Mouse (Mus musculus) heart, embryonic 11.5 days (tissue): ENCODE results near the gene Cbs. TPM values are rescaled to one million over a fixed set of nuclear protein-coding genes. Genes with fewer than 3 reads are reported as not detected.

Source experiments
- ATAC-seq: fragments of 200-750 bp; cut with Nextera tagmentation; replicated peaks from 2 replicates; pipeline ENCODE4 v1.8.0; 2017; ENCODE audit warnings: moderate library complexity; ENCODE audit not compliant: insufficient number of reproducible peaks, low FRiP score, low TSS enrichment
- H3K27ac ChIP-seq: fragments of 300-500 bp; sonication (generic); 2 replicates; pipeline ENCODE4 v1.5.1; 2014; ENCODE audit warnings: mild to moderate bottlenecking, low read depth, low read length
- H3K27me3 ChIP-seq: fragments of 300-500 bp; sonication (generic); 2 replicates; pipeline ENCODE4 v1.6.1; 2014; ENCODE audit warnings: mild to moderate bottlenecking, low read length, mixed read lengths; ENCODE audit not compliant: control insufficient read depth, insufficient read depth
- H3K36me3 ChIP-seq: fragments of 300-500 bp; sonication (generic); 2 replicates; pipeline ENCODE4 v1.6.1; 2014; ENCODE audit warnings: mild to moderate bottlenecking, low read length, moderate library complexity, mixed read lengths; ENCODE audit not compliant: control insufficient read depth, insufficient read depth
- H3K4me1 ChIP-seq: fragments of 300-500 bp; sonication (generic); 2 replicates; pipeline ENCODE4 v1.6.1; 2014; ENCODE audit warnings: low read length; ENCODE audit not compliant: control insufficient read depth, insufficient read depth
- H3K4me2 ChIP-seq: fragments of 300-500 bp; sonication (generic); 2 replicates; pipeline ENCODE4 v1.6.1; 2014; ENCODE audit warnings: mild to moderate bottlenecking, moderate library complexity
- H3K4me3 ChIP-seq: fragments of 300-500 bp; sonication (generic); 2 replicates; pipeline ENCODE4 v1.5.1; 2014; ENCODE audit warnings: low read depth, low read length
- H3K9ac ChIP-seq: fragments of 300-500 bp; sonication (generic); 2 replicates; pipeline ENCODE4 v1.6.1; 2014; ENCODE audit warnings: mild to moderate bottlenecking, low read depth, low read length, moderate library complexity
- H3K9me3 ChIP-seq: fragments of 300-500 bp; sonication (generic); replicated peaks from 2 replicates; pipeline ENCODE4 v1.6.1; 2016; ENCODE audit warnings: low read length; ENCODE audit not compliant: control insufficient read depth
- WGBS: fragments of 180-500 bp; shearing (Covaris S2); extraction: QIAGEN DNeasy Blood & Tissue Kit; methylation state at CpG from one replicate; pipeline ENCODE4 v1.1.7; 2014; ENCODE audit not compliant: insufficient replicate concordance; 5-methylcytosine and 5-hydroxymethylcytosine counted together
- polyA plus RNA-seq: library from polyadenylated mRNA; unstranded; fragments of >200 nt; fragmentation: Nextera tagmentation; extraction: Ambion mirVana; gene quantifications from 2 replicates; pipeline ENCODE4 v1.2.1, GENCODE M21; 2014

The Cbs gene
- polyA plus RNA-seq, 1 experiment from 2014 or later, result 0.63 TPM

DNA sequence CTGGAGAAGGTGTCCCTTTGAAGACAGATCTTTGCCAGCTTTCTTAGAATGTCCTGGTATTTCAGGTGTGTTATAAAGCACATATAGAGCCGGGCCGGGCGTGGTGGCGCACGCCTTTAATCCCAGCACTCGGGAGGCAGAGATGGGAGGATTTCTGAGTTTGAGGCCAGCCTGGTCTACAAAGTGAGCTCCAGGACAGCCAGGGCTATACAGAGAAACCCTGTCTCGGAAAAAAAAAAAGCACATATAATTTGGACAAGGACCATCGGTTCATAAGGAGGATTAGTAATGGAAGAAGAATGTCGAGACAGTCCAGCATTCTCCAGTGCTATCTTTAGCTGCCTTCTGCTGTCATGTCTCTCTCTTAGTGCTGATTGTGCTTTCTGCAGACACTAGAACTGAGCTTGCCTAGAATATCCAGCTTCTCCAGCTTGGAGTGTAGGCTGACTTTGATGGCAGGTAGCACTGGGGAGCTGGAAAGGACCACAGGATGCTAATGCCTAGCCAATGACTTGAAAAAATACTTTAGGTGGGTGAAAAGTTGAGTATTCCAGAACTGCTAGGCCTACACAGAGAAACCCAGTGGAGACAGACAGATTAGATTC lies 66.6 kb downstream of the Cbs start:
- Histone ChIP-seq H3K4me3 (no peak overlapping the region), H3K27me3 (no peaks in the 10 kb centered on the region), H3K9me3 (no peaks in the 10 kb centered on the region), H3K27ac (0 out of 2 replicates have a peak overlapping the region, but pooled peaks have one; percentile 0), H3K4me2 (no peak overlapping the region), H3K9ac (no peak overlapping the region), H3K4me1 (peaks cover 37% of the 10 kb centered on the region), H3K36me3 (no peaks in the 10 kb centered on the region)
- peak; percentile 83 for ATAC-seq
- WGBS, result 69% methylated on average over 9 of the region's 9 CpGs

DNA sequence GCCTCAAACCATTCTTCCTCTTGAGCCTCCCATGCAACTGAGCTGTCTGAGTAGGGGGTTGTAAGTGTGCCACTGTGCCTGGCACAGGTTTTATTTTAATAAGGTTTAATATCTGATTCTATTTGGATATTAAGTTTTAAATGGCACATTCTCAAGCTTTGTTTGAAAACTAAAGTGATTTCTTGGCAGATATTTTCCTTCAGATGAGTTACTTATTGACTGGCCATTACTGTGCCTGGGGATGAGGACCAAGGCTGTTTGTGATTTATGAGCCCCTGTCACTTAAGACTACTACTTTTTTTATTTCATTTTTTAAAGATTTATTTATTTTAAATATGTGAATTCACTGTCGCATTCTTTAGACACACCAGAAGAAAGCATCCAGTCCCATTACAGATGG lies 67.3 kb downstream of the Cbs start:
- Histone ChIP-seq H3K27ac (0 out of 2 replicates have a peak overlapping the region, but pooled peaks have one; percentile 0), H3K4me1 (peaks cover 35% of the 10 kb centered on the region), H3K9ac (no peak overlapping the region), H3K27me3 (no peaks in the 10 kb centered on the region), H3K4me2 (no peak overlapping the region), H3K9me3 (no peaks in the 10 kb centered on the region), H3K4me3 (no peak overlapping the region), H3K36me3 (no peaks in the 10 kb centered on the region)
- ATAC-seq, result no peak
- WGBS, result 88% methylated on average over 1 of the region's 1 CpGs

DNA sequence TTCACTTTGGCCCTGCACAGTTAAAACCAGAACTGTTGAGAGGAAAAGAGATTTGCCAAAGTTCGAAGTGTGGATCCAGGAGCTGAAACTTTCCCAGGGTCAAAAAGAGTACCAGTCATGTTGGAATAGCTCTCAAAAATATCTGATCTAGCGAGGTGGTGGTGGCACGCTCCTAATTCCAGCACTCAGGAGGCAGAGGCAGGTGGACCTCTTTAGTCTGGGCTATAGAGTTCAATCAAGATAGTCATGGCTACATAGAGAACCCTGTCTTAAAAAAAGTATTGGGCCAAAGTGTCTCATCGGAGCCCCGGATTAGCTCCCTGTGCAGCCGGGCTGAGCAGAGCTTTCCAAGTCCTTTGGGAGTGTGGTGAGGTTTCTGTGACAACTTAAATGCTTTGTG lies 70.8 kb downstream of the Cbs start:
- no peak for ATAC-seq
- no peaks in the 10 kb centered on the region for H3K9me3 ChIP-seq
- no peaks in the 10 kb centered on the region for H3K27me3 ChIP-seq
- peak overlapping the region; percentile 79 for H3K4me2 ChIP-seq
- H3K4me1 ChIP-seq, result peaks cover 35% of the 10 kb centered on the region
- H3K27ac ChIP-seq, result no peak overlapping the region
- no peaks in the 10 kb centered on the region for H3K36me3 ChIP-seq
- peak overlapping the region; percentile 93 for H3K4me3 ChIP-seq
- 68% methylated on average over 6 of the region's 6 CpGs for WGBS
- peak overlapping the region; percentile 91; the same call in 1 of the 2 replicates for H3K9ac ChIP-seq

DNA sequence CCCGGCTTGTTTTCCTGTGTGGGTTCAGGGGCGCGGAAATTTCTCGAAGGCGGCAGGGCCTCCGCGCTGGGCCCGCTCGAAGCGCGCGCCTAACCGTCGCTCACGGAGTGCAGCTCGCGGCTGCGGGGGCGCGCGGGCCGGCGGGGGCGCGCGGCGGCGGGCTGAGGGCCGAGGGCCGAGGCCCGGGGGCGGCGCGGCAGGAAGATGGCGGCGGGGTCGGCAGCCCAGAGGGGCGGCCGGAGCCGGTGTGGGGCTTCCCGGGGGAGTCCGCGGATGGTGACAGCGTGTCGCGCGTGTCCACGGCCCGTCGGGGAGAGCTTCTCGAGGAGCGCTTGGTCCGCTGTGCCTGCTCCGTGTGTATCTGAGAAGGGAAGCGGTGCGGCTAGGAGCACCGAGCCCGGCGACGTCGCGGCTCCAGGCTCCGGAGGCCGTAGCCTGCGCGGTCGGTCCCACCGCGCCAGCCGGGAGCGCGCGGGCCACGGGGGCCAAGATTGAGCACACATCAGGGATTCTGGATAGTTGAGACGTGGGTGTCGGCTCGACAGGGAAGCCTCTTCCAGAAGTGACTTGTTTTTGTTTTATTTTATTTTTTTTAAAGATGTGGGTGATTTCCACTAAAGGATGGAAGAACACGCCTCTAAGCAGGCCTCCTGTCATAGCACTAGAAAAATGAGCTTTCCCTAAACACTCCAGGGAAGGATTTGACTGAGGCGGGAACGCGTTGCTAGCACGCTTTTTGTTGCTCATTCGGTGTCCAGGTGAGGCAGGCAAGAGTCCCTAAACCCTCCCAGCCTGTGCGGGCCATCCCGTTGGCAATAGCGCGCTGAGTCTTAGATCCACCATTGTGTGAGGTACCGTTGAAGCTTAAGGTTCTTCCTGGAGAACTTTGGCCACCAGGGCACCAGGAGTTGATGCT lies 71.6 kb downstream of the Cbs start:
- under 1% methylated on average over 68 of the region's 88 CpGs for WGBS
- Histone ChIP-seq H3K4me3 (peak overlapping the region; percentile 93), H3K4me1 (peaks cover 26% of the 10 kb centered on the region), H3K27me3 (no peaks in the 10 kb centered on the region), H3K9me3 (no peaks in the 10 kb centered on the region), H3K9ac (peak overlapping the region; percentile 91), H3K4me2 (peak overlapping the region; percentile 79), H3K36me3 (no peaks in the 10 kb centered on the region), H3K27ac (peak overlapping the region; percentile 98)
- peak; percentile 36 for ATAC-seq

DNA sequence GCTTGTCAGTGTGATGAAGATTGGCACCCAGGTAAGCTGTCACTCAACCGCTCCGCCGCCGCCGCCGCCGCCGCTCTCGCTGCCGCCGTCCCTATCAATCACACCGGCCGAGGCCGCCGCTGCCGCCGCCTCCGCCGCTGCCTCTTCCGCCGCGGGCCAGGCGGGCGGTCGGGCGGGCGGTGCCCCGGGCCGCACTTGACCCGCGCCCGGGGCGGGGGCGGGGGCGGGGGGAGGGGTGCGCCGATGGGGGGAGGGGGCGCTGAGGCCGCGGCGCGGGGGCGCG lies 72.2 kb downstream of the Cbs start:
- 2% methylated on average over 31 of the region's 44 CpGs for WGBS
- Histone ChIP-seq H3K36me3 (no peaks in the 10 kb centered on the region), H3K4me2 (peak overlapping the region; percentile 79), H3K9ac (peak overlapping the region; percentile 91), H3K4me1 (peaks cover 26% of the 10 kb centered on the region), H3K27me3 (no peaks in the 10 kb centered on the region), H3K4me3 (peak overlapping the region; percentile 93), H3K9me3 (no peaks in the 10 kb centered on the region), H3K27ac (peak overlapping the region; percentile 98)
- no peak for ATAC-seq

DNA sequence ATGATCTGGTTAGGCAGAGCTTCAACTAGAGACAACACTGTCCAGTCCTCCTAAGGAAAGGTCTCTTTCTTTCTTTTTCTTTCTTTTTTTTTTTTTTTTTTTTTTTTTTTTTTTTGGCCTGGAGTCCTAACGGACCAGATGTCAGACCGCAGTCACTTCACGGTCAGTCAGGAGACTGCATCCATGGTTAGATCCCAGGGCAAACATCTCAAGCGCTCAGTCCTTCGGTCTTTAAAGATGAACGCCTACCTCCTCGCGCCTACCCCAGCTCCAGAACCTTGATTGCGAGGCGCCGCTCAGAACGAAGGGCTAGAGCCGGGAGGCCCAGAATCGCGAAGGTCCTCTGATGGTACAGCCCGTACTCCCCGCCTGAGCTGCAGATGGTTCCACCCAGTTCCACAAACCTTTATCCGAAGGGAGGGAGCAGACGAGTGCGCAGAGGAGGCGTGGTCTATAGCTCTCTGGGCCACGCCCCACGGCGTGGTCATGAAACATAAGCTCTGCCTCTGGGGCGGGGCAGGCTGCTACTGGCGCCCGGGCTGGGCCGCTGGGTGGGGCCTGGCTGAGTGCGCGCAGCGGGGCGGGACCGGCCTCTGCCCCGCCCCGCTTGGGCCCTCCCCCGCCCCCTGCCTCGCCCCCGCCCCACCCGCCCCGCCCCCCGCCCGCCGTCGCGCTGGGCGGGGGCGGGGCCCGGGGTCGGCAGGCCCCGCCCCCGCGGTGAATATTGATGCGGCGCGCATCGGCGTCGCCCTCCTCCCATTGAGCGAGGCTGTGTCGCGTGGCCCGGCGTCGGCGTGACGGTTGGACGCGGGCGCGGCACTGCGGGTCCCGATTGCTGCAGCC lies 72.8 kb downstream of the Cbs start, which contains the start of gene Pknox1:
TSS of gene Pknox1 (plus strand) at position 720 of the 843 bp plus-strand sequence.
- ATAC-seq, result peak; percentile 95

DNA sequence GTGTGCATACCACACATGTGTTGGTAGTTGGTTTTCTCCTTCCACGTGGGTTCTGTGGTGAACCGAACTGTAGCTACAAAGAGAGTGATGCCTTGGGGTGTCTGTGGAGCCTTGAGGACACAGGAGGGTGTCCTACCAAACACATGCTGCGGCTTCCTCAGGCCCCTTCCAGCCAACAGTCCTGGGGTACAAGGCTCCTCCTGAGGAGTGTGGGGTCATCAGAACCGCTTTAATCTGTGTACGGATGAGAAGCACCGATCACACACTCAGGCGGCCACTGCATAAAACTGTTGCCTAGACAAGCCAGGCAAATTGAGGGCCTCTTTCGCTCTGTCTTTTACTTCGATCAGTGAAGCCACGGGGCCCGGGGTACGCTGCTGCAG lies 73.4 kb downstream of the Cbs start:
- 21% methylated on average over 12 of the region's 12 CpGs for WGBS
- peak overlapping the region; percentile 79 for H3K27ac ChIP-seq
- H3K4me3 ChIP-seq, result peak overlapping the region; percentile 35
- no peaks in the 10 kb centered on the region for H3K9me3 ChIP-seq
- peaks cover 22% of the 10 kb centered on the region for H3K4me1 ChIP-seq
- H3K27me3 ChIP-seq, result no peaks in the 10 kb centered on the region
- H3K9ac ChIP-seq, result peak overlapping the region; percentile 72
- peak overlapping the region; percentile 62 for H3K4me2 ChIP-seq
- ATAC-seq, result no peak
- H3K36me3 ChIP-seq, result no peaks in the 10 kb centered on the region

More for the DNA sequence above, 72.8 kb downstream of the Cbs start, which contains the start of gene Pknox1:
- Histone ChIP-seq H3K27ac (peak within 1 kb of the TSS; percentile 98), H3K36me3 (no peaks in the 10 kb centered on the region), H3K4me1 (peaks cover 26% of the 10 kb centered on the region), H3K9ac (peak within 1 kb of the TSS; percentile 91), H3K9me3 (no peaks in the 10 kb centered on the region), H3K4me3 (peak within 1 kb of the TSS; percentile 93), H3K27me3 (no peaks in the 10 kb centered on the region), H3K4me2 (peak within 1 kb of the TSS; percentile 79)
- WGBS, result 0% methylated on average over 43 of the region's 72 CpGs

DNA sequence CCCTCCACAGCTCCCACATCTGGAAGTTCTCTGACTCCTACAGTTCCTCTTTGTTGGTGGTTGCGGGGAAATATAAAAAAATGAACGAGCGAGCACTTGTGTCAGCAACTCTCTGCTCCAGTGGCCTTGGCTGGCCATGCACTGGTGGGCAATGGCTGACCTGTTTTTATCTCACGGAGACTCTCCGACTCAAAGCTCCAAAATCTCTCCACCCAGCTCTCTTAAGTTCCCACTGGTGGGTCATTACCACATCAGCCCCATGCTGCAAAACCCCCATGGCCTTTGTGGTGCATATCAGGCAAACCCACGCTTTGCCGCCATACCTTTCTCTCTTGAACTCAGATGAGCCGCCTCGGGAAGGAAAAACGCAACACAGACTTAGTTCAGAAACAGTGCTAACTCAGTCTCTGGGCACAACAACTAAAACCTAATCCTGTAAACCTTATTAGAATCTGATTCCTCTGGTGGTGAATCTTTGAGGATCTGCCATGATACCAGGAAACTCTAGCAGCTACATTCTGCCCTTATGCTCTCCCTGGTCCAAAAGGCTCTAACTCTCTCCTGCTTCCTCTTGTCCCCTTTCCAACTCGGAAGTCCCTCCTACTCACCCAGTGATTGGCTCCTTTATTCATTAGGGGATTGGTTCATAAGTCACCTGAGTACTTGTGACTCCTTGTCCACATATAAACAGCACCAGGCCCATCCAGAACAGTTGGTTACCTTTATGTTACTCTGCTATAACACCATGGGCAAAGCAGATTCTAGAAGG lies 77.8 kb downstream of the Cbs start:
- Histone ChIP-seq H3K4me2 (no peak overlapping the region), H3K9me3 (no peaks in the 10 kb centered on the region), H3K4me1 (peaks cover 11% of the 10 kb centered on the region; the same call in 1 of the 2 replicates), H3K4me3 (no peak overlapping the region), H3K27me3 (no peaks in the 10 kb centered on the region), H3K36me3 (no peaks in the 10 kb centered on the region), H3K27ac (no peak overlapping the region), H3K9ac (no peak overlapping the region)
- 84% methylated on average over 11 of the region's 11 CpGs for WGBS
- no peak for ATAC-seq
